Mouse (Mus musculus): Measurements from ENCODE around the gene Pip5k1b.

GRCm38 (mm10) chr19:24554911-24555465 lies 684 bp downstream of the Pip5k1b start:
- TF ChIP-seq CTCF (IDR thresholded peaks at IDR 0.05; ENCODE audit: low read depth): no peak
- TF ChIP-seq EP300 (IDR thresholded peaks at IDR 0.05; ENCODE audit: low read depth): 0 out of 2 replicates have a peak, but pooled peaks have one; percentile 9
